Mouse (Mus musculus): ENCODE measurements around the gene Scaper.

Scaper gene

GRCm38 (mm10) chr9:55937664-55938617 is at the start of gene Scaper:
TSS of gene Scaper (minus strand) at chr9:55938119.
- peak; percentile 91 for DNase-seq (ENCODE audit: low read depth, low spot score)

GRCm38 (mm10) chr9:55946819-55947218 is 8.9 kb upstream of the Scaper start:
- DNase-seq (ENCODE audit: low read depth, low spot score): no peak

- DNase-seq (ENCODE audit: low read depth, low spot score): no peak
Measured at GRCm38 (mm10) chr9:55941356-55941755, 3.4 kb upstream of the Scaper start.

- no peak for DNase-seq (ENCODE audit: low read depth, low spot score)
Measured at GRCm38 (mm10) chr9:55938618-55938985, 683 bp upstream of the Scaper start.

- DNase-seq (ENCODE audit: low read depth, low spot score): no peak
Measured at GRCm38 (mm10) chr9:55937224-55937663, 675 bp downstream of the Scaper start.

GRCm38 (mm10) chr9:55932482-55932881 is 5.4 kb downstream of the Scaper start:
- no peak for DNase-seq (ENCODE audit: low read depth, low spot score)

- DNase-seq (ENCODE audit: low read depth, low spot score): no peak
Measured at GRCm38 (mm10) chr9:55918579-55918978, 19.3 kb downstream of the Scaper start.

GRCm38 (mm10) chr9:55916751-55917150 is 21.2 kb downstream of the Scaper start:
- no peak for DNase-seq (ENCODE audit: low read depth, low spot score)

- DNase-seq (ENCODE audit: low read depth, low spot score): no peak
Measured at GRCm38 (mm10) chr9:55911481-55911880, 26.4 kb downstream of the Scaper start.

- no peak for DNase-seq (ENCODE audit: low read depth, low spot score)
Measured at GRCm38 (mm10) chr9:55902964-55903363, 35.0 kb downstream of the Scaper start.

GRCm38 (mm10) chr9:55901588-55901987 is 36.3 kb downstream of the Scaper start:
- peak; percentile 13 for DNase-seq (ENCODE audit: low read depth, low spot score)

- DNase-seq (ENCODE audit: low read depth, low spot score): no peak
Measured at GRCm38 (mm10) chr9:55900531-55900930, 37.4 kb downstream of the Scaper start.

- no peak for DNase-seq (ENCODE audit: low read depth, low spot score)
Measured at GRCm38 (mm10) chr9:55878066-55878465, 59.9 kb downstream of the Scaper start.

- DNase-seq (ENCODE audit: low read depth, low spot score): no peak
Measured at GRCm38 (mm10) chr9:55789442-55789841, 148.5 kb downstream of the Scaper start.

GRCm38 (mm10) chr9:55712016-55712415 is 225.9 kb downstream of the Scaper start:
- DNase-seq (ENCODE audit: low read depth, low spot score): no peak

- no peak for DNase-seq (ENCODE audit: low read depth, low spot score)
Measured at GRCm38 (mm10) chr9:55710553-55710952, 227.4 kb downstream of the Scaper start.

- no peak for DNase-seq (ENCODE audit: low read depth, low spot score)
Measured at GRCm38 (mm10) chr9:55706603-55707002, 231.3 kb downstream of the Scaper start.

GRCm38 (mm10) chr9:55695307-55695706 is 242.6 kb downstream of the Scaper start:
- DNase-seq (ENCODE audit: low read depth, low spot score): no peak

GRCm38 (mm10) chr9:55677099-55677498 is 260.8 kb downstream of the Scaper start:
- no peak for DNase-seq (ENCODE audit: low read depth, low spot score)

- no peak for DNase-seq (ENCODE audit: low read depth, low spot score)
Measured at GRCm38 (mm10) chr9:55646444-55646843, 291.5 kb downstream of the Scaper start.

GRCm38 (mm10) chr9:55626990-55627389 is 310.9 kb downstream of the Scaper start:
- DNase-seq (ENCODE audit: low read depth, low spot score): no peak

GRCm38 (mm10) chr9:55614711-55615110 is 323.2 kb downstream of the Scaper start:
- no peak for DNase-seq (ENCODE audit: low read depth, low spot score)

GRCm38 (mm10) chr9:55609751-55610150 is 328.2 kb downstream of the Scaper start:
- no peak for DNase-seq (ENCODE audit: low read depth, low spot score)

Measured in c-Kit-negative CD71-positive TER-119-positive erythroid progenitor cells, embryonic 14.5 days (primary cell).